ENCODE assay signal across 8 mouse cellular contexts in genomic region chr8:120589921-120590320, GRCm38 (mm10). TPM values are rescaled to one million over a fixed set of nuclear protein-coding genes. Genes with fewer than 3 reads are reported as not detected.
DNase-seq lines count a peak whose midpoint lies in the region; ATAC-seq and TF ChIP-seq lines count a peak whose summit lies in the region.

No protein-coding gene starts in this region.

- no peaks in the 10 kb centered on the region for H3K9me3 ChIP-seq in limb, embryonic 10.5 days (replicated peaks)

- 0 out of 2 replicates have a peak, but pooled peaks have one; percentile 5 for TF ChIP-seq CTCF in small intestine, adult 2 months (IDR thresholded peaks at IDR 0.05; ENCODE audit: extremely low read depth, insufficient read length, insufficient replicate concordance, low read depth, low read length)

- no peak for TF ChIP-seq POLR2A in small intestine, adult 2 months (IDR thresholded peaks at IDR 0.05; ENCODE audit: low read depth, low read length)

- DNase-seq in heart, adult 11 months: peak; percentile 97
- DNase-seq in heart, postnatal 25 days (ENCODE audit: low spot score): no peak
- peak; percentile 35 to 68 for DNase-seq in cerebellum, postnatal 25 days
- peak; percentile 83 to 84 for DNase-seq in heart, postnatal 10 days
- no peak for DNase-seq in limb, embryonic 10.5 days (ENCODE audit: low spot score)
- no peak for DNase-seq in frontal cortex, postnatal 25 days (ENCODE audit: low spot score in 2 of 2)

- H3K27me3 ChIP-seq in limb, embryonic 10.5 days (ENCODE audit: low read depth, poor library complexity, severe bottlenecking): no peaks in the 10 kb centered on the region
- no peaks in the 10 kb centered on the region for H3K27me3 ChIP-seq in small intestine, adult 2 months (ENCODE audit: control insufficient read depth, insufficient read depth, low read length)

- H3K27ac ChIP-seq in limb, embryonic 10.5 days: peak overlapping the region; percentile 70
- H3K27ac ChIP-seq in small intestine, adult 2 months (ENCODE audit: insufficient read depth, low read depth, low read length): no peak overlapping the region

- ATAC-seq in inflammation-experienced regulatory T-cells, adult 6 months: no peak

- H3K4me1 ChIP-seq in limb, embryonic 10.5 days: peaks cover 40% of the 10 kb centered on the region
- peaks cover 3% of the 10 kb centered on the region for H3K4me1 ChIP-seq in small intestine, adult 2 months (ENCODE audit: control insufficient read depth, insufficient read depth, insufficient read length, low read length)

- intact Hi-C loops in heart, postnatal 25 days (cut with DNase I): no loop called here
- intact Hi-C loops in heart, postnatal 10 days (cut with DNase I): no loop called here

- peak overlapping the region; percentile 91 for H3K4me3 ChIP-seq in limb, embryonic 10.5 days
- H3K4me3 ChIP-seq in small intestine, adult 2 months (ENCODE audit: low read depth, low read length): no peak overlapping the region

- WGBS in limb, embryonic 10.5 days: 57% methylated on average over 2 of the region's 2 CpGs
- 43% methylated on average over 2 of the region's 2 CpGs for WGBS in small intestine, adult 2 months

- peaks cover 26% of the 10 kb centered on the region for H3K36me3 ChIP-seq in limb, embryonic 10.5 days
- H3K36me3 ChIP-seq in small intestine, adult 2 months (ENCODE audit: control insufficient read depth, insufficient read depth, low read length): no peaks in the 10 kb centered on the region

RNA-seq across cellular contexts. Expression of gene Gins2, which starts 0.8 kb away (rescaled TPM):
- 1 to 10 TPM; 1.2 to 1.5 TPM for total RNA-seq in heart, postnatal 25 days (2021)
- 10 to 100 TPM; 14.6 to 15.2 TPM for total RNA-seq in heart, postnatal 10 days (2021)
- 153 and 167 TPM in 2 replicates for polyA plus RNA-seq in limb, embryonic 10.5 days (2016; fragmentation: Nextera tagmentation; extraction: Ambion mirVana)
- polyA plus RNA-seq in small intestine, adult 2 months (2012; rRNA removed): 12.6 and 22.5 TPM in 2 replicates
- 10 to 100 TPM in 2 of 3 experiments, 1 to 10 TPM in 1; 9.6 to 54.3 (median 13.6) TPM for polyA plus RNA-seq in inflammation-experienced regulatory T-cells, adult 6 months (2017; shearing (Covaris generic))

RNA-seq across cellular contexts. Expression of gene 1190005I06Rik, which starts 57.5 kb away (rescaled TPM):
- 1 to 10 TPM; 2.3 to 3.4 TPM for total RNA-seq in heart, postnatal 25 days (2021)
- total RNA-seq in heart, postnatal 10 days (2021): 1 to 10 TPM; 5.1 to 10.0 TPM
- 2.7 and 3.4 TPM in 2 replicates for polyA plus RNA-seq in limb, embryonic 10.5 days (2016; fragmentation: Nextera tagmentation; extraction: Ambion mirVana)
- polyA plus RNA-seq in small intestine, adult 2 months (2012; rRNA removed): 1.6 and 3.6 TPM in 2 replicates
- 1 to 10 TPM in 1 of 3 experiments, not detected in 2; 1.6 TPM for polyA plus RNA-seq in inflammation-experienced regulatory T-cells, adult 6 months (2017; shearing (Covaris generic))

Comparison
In these comparisons a context has a peak if more than half of its experiments do, and no peak if none do; other contexts are left out.
1. DNase-seq: peak in heart, adult 11 months (single experiment), cerebellum, postnatal 25 days (2 of 2) and heart, postnatal 10 days (2 of 2); none in heart, postnatal 25 days (single experiment), limb, embryonic 10.5 days (single experiment) and frontal cortex, postnatal 25 days (0 of 2).